Mouse (Mus musculus): Measurements from ENCODE around the gene Atp8a2. TPM values are rescaled to one million over a fixed set of nuclear protein-coding genes. Genes with fewer than 3 reads are reported as not detected.
"Not testable (repeated sequence)": the region's sequence is repeated elsewhere in the genome, so short reads cannot be mapped to it uniquely, and the experiment has no call there.

The Atp8a2 gene
- polyA plus RNA-seq, 1 experiment from 2014 or later = 6.9 TPM

GRCm38 (mm10) chr14:59627142-59627680 is 569.8 kb downstream of the Atp8a2 start:
- Histone ChIP-seq H3K4me3 (peak overlapping the region; percentile 73), H3K9me3 (no peaks in the 10 kb centered on the region), H3K27ac (0 out of 2 replicates have a peak overlapping the region, but pooled peaks have one; percentile 89), H3K36me3 (peaks cover 12% of the 10 kb centered on the region), H3K27me3 (ENCODE audit: insufficient read depth, poor library complexity, severe bottlenecking) (no peaks in the 10 kb centered on the region; the same call in 1 of the 2 replicates), H3K4me1 (peaks cover 37% of the 10 kb centered on the region)
- no peak for DNase-seq (ENCODE audit: low spot score)
- WGBS = 38% methylated on average over 9 of the region's 9 CpGs

- Histone ChIP-seq H3K27ac (peak overlapping the region; percentile 89), H3K4me1 (peaks cover 37% of the 10 kb centered on the region), H3K4me3 (peak overlapping the region; percentile 73), H3K36me3 (peaks cover 12% of the 10 kb centered on the region), H3K9me3 (no peaks in the 10 kb centered on the region), H3K27me3 (ENCODE audit: insufficient read depth, poor library complexity, severe bottlenecking) (peaks cover 3% of the 10 kb centered on the region; the same call in 1 of the 2 replicates)
- WGBS = 26% methylated on average over 8 of the region's 8 CpGs
- DNase-seq (ENCODE audit: low spot score) = no peak
Observed at GRCm38 (mm10) chr14:59626711-59627110, 570.3 kb downstream of the Atp8a2 start.

GRCm38 (mm10) chr14:59625806-59626364 is 571.1 kb downstream of the Atp8a2 start:
- H3K4me1 ChIP-seq = peaks cover 37% of the 10 kb centered on the region
- under 1% methylated on average over 51 of the region's 51 CpGs for WGBS
- H3K27ac ChIP-seq = peak overlapping the region; percentile 89
- H3K4me3 ChIP-seq = peak overlapping the region; percentile 73
- no peak for DNase-seq (ENCODE audit: low spot score)
- peaks cover 12% of the 10 kb centered on the region for H3K36me3 ChIP-seq
- peaks cover 3% of the 10 kb centered on the region; the same call in 1 of the 2 replicates for H3K27me3 ChIP-seq (ENCODE audit: insufficient read depth, poor library complexity, severe bottlenecking)
- H3K9me3 ChIP-seq = no peaks in the 10 kb centered on the region

- peaks cover 10% of the 10 kb centered on the region for H3K36me3 ChIP-seq
- peaks cover 3% of the 10 kb centered on the region; the same call in 1 of the 2 replicates for H3K27me3 ChIP-seq (ENCODE audit: insufficient read depth, poor library complexity, severe bottlenecking)
- H3K9me3 ChIP-seq = no peaks in the 10 kb centered on the region
- H3K27ac ChIP-seq = peak within 1 kb of the TSS; percentile 89
- WGBS = under 1% methylated on average over 65 of the region's 65 CpGs
- H3K4me3 ChIP-seq = peak within 1 kb of the TSS; percentile 73
- peak; percentile 93 for DNase-seq (ENCODE audit: low spot score)
- H3K4me1 ChIP-seq = peaks cover 37% of the 10 kb centered on the region
Observed at GRCm38 (mm10) chr14:59625158-59625805, 571.7 kb downstream of the Atp8a2 start, which contains the start of gene Shisa2. Shisa2 (plus strand) TSS chr14:59625308.

GRCm38 (mm10) chr14:59624326-59624885 is 572.6 kb downstream of the Atp8a2 start:
- no peak overlapping the region for H3K27ac ChIP-seq
- WGBS = 41% methylated on average over 9 of the region's 9 CpGs
- H3K36me3 ChIP-seq = 0 out of 2 replicates have a peak, but pooled peaks cover 2% of the 10 kb centered on the region
- H3K4me1 ChIP-seq = peaks cover 32% of the 10 kb centered on the region
- H3K27me3 ChIP-seq (ENCODE audit: insufficient read depth, poor library complexity, severe bottlenecking) = peaks cover 3% of the 10 kb centered on the region; the same call in 1 of the 2 replicates
- DNase-seq (ENCODE audit: low spot score) = peak; percentile 47
- no peaks in the 10 kb centered on the region for H3K9me3 ChIP-seq
- peak overlapping the region; percentile 73; the same call in 1 of the 2 replicates for H3K4me3 ChIP-seq

GRCm38 (mm10) chr14:59616802-59617201 is 580.2 kb downstream of the Atp8a2 start:
- Histone ChIP-seq H3K4me3 (no peak overlapping the region), H3K27me3 (ENCODE audit: insufficient read depth, poor library complexity, severe bottlenecking) (0 out of 2 replicates have a peak, but pooled peaks cover under 1% of the 10 kb centered on the region), H3K27ac (no peak overlapping the region), H3K4me1 (no peaks in the 10 kb centered on the region), H3K36me3 (no peaks in the 10 kb centered on the region), H3K9me3 (no peaks in the 10 kb centered on the region)
- DNase-seq (ENCODE audit: low spot score) = no peak
- WGBS = 86% methylated on average over 7 of the region's 7 CpGs

DNA sequence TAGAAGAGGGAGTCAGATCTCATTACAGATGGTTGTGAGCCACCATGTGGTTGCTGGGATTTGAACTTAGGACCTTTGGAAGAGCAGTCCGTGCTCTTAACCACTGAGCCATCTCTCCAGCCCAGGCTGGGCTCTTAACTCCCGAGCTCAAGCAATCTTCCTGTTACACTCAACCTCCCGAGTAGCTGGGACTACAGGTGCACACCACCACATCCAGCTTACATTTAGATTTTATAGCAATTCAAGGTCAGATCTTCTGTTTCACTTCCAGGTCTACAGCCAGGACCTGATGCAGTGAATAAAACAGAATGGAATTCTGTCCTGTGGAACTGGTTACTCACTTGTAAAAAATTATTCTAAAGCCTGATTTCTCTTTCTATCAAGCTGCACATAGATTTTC is 582.8 kb downstream of the Atp8a2 start:
- not testable (repeated sequence) for DNase-seq (ENCODE audit: low spot score)
- WGBS = 75% methylated on average over 3 of the region's 3 CpGs

GRCm38 (mm10) chr14:59612920-59613625 is 583.9 kb downstream of the Atp8a2 start:
- WGBS = 55% methylated on average over 14 of the region's 14 CpGs
- DNase-seq (ENCODE audit: low spot score) = no peak
- H3K4me3 ChIP-seq = no peak overlapping the region

More for the DNA sequence above, 582.8 kb downstream of the Atp8a2 start:
- H3K4me3 ChIP-seq; H3K9me3 ChIP-seq; H3K27me3 ChIP-seq (ENCODE audit: insufficient read depth, poor library complexity, severe bottlenecking); H3K27ac ChIP-seq; H3K4me1 ChIP-seq; H3K36me3 ChIP-seq: not testable (repeated sequence)

GRCm38 (mm10) chr14:59607021-59607420 is 590.0 kb downstream of the Atp8a2 start:
- peaks cover 6% of the 10 kb centered on the region; the same call in 1 of the 2 replicates for H3K27me3 ChIP-seq (ENCODE audit: insufficient read depth, poor library complexity, severe bottlenecking)
- H3K36me3 ChIP-seq = no peaks in the 10 kb centered on the region
- peaks cover 8% of the 10 kb centered on the region; the same call in 1 of the 2 replicates for H3K4me1 ChIP-seq
- H3K9me3 ChIP-seq = no peaks in the 10 kb centered on the region
- no peak overlapping the region for H3K4me3 ChIP-seq
- WGBS = 52% methylated on average over 3 of the region's 3 CpGs
- no peak for DNase-seq (ENCODE audit: low spot score)
- H3K27ac ChIP-seq = no peak overlapping the region

More at GRCm38 (mm10) chr14:59612920-59613625, 583.9 kb downstream of the Atp8a2 start:
- Histone ChIP-seq H3K9me3 (no peaks in the 10 kb centered on the region), H3K4me1 (no peaks in the 10 kb centered on the region), H3K36me3 (no peaks in the 10 kb centered on the region), H3K27ac (no peak overlapping the region), H3K27me3 (ENCODE audit: insufficient read depth, poor library complexity, severe bottlenecking) (no peaks in the 10 kb centered on the region)

- 18% methylated on average over 5 of the region's 5 CpGs for WGBS
- H3K4me3 ChIP-seq = no peak overlapping the region
- peaks cover 6% of the 10 kb centered on the region; the same call in 1 of the 2 replicates for H3K27me3 ChIP-seq (ENCODE audit: insufficient read depth, poor library complexity, severe bottlenecking)
- H3K4me1 ChIP-seq = peaks cover 8% of the 10 kb centered on the region; the same call in 1 of the 2 replicates
- H3K27ac ChIP-seq = no peak overlapping the region
- no peaks in the 10 kb centered on the region for H3K9me3 ChIP-seq
- H3K36me3 ChIP-seq = no peaks in the 10 kb centered on the region
- peak; percentile 80 for DNase-seq (ENCODE audit: low spot score)
Observed at GRCm38 (mm10) chr14:59605671-59606353, 591.2 kb downstream of the Atp8a2 start.

GRCm38 (mm10) chr14:59604002-59604645 is 592.9 kb downstream of the Atp8a2 start:
- peaks cover 8% of the 10 kb centered on the region; the same call in 1 of the 2 replicates for H3K4me1 ChIP-seq
- no peak overlapping the region for H3K27ac ChIP-seq
- peaks cover 6% of the 10 kb centered on the region; the same call in 1 of the 2 replicates for H3K27me3 ChIP-seq (ENCODE audit: insufficient read depth, poor library complexity, severe bottlenecking)
- peak; percentile 73 for DNase-seq (ENCODE audit: low spot score)
- 61% methylated on average over 5 of the region's 5 CpGs for WGBS
- H3K9me3 ChIP-seq = no peaks in the 10 kb centered on the region
- H3K4me3 ChIP-seq = no peak overlapping the region
- H3K36me3 ChIP-seq = no peaks in the 10 kb centered on the region

Measured in heart, embryonic 10.5 days (tissue).